Mouse (Mus musculus) MEL (cell line): Measurements from ENCODE around the gene Mrm1. TPM values are rescaled to one million over a fixed set of nuclear protein-coding genes. Genes with fewer than 3 reads are reported as not detected.
A peak's percentile ranks its signal among the peaks of the same experiment; 100 is the strongest.

Experiments used
- DNase-seq: peaks from one replicate; pipeline ENCODE4 v3.0.0; 2011; ENCODE audit warnings: low read depth, low spot score
- H3K27ac ChIP-seq: 2 replicates; pipeline ENCODE4 v1.5.1; 2012; ENCODE audit warnings: low read depth, mild to moderate bottlenecking, control low read depth, low read length, moderate library complexity; ENCODE audit not compliant: control insufficient read depth
- H3K27me3 ChIP-seq, 2 experiments: fragments of 150-350 bp in 1 of 2; sonication (generic) in 1 of 2; 2 replicates each; pipeline ENCODE4 v1.6.1; 2012; ENCODE audit warnings: low read length in 2 of 2, mild to moderate bottlenecking in 2 of 2, improper control_type of control experiment in 1 of 2, moderate library complexity in 1 of 2; ENCODE audit not compliant: insufficient read depth in 2 of 2, control insufficient read depth in 1 of 2
- H3K36me3 ChIP-seq, 2 experiments: 2 replicates each; pipeline ENCODE4 v1.6.1; 2012 to 2014; ENCODE audit warnings: low read length in 2 of 2, improper control_type of control experiment in 1 of 2, inconsistent platforms in 1 of 2, mild to moderate bottlenecking in 1 of 2; ENCODE audit not compliant: insufficient read depth in 2 of 2, control insufficient read depth in 1 of 2
- H3K4me1 ChIP-seq, 2 experiments: fragments of 150-350 bp in 1 of 2; sonication (generic) in 1 of 2; 2 replicates each; pipeline ENCODE4 v1.6.1; 2012; ENCODE audit warnings: low read length in 2 of 2, improper control_type of control experiment in 1 of 2, mild to moderate bottlenecking in 1 of 2; ENCODE audit not compliant: insufficient read depth in 2 of 2, control insufficient read depth in 1 of 2
- H3K4me3 ChIP-seq, 2 experiments: fragments of 150-350 bp in 1 of 2; sonication (generic) in 1 of 2; 2 replicates each; pipeline ENCODE4 v1.5.1; 2012; ENCODE audit warnings: low read depth in 2 of 2, low read length in 2 of 2, mild to moderate bottlenecking in 2 of 2, moderate library complexity in 2 of 2, control low read depth in 1 of 2, improper control_type of control experiment in 1 of 2; ENCODE audit not compliant: control insufficient read depth in 1 of 2, insufficient read depth in 1 of 2
- H3K79me2 ChIP-seq: 2 replicates; pipeline ENCODE4 v1.6.1; 2012; ENCODE audit warnings: mild to moderate bottlenecking, low read length, moderate library complexity; ENCODE audit not compliant: control insufficient read depth, poor library complexity, insufficient read depth
- H3K9ac ChIP-seq: 2 replicates; pipeline ENCODE4 v1.6.1; 2012; ENCODE audit warnings: low read depth, mild to moderate bottlenecking, control low read depth, low read length, moderate library complexity; ENCODE audit not compliant: control insufficient read depth, poor library complexity, severe bottlenecking
- H3K9me3 ChIP-seq: fragments of 150-350 bp; sonication (generic); replicated peaks from 2 replicates; pipeline ENCODE4 v1.6.1; 2012; ENCODE audit warnings: mild to moderate bottlenecking, low read length, improper control_type of control experiment, moderate library complexity; ENCODE audit not compliant: insufficient read depth
- BHLHE40 ChIP-seq: IDR thresholded peaks from 2 replicates; pipeline ENCODE4 v1.6.1; 2012; ENCODE audit warnings: low read depth, mild to moderate bottlenecking, inconsistent platforms, low read length, improper control_type of control experiment, borderline replicate concordance
- CHD1 ChIP-seq: IDR thresholded peaks from 2 replicates; pipeline ENCODE4 v1.6.1; 2012; ENCODE audit warnings: low read depth, mild to moderate bottlenecking, inconsistent platforms, low read length, improper control_type of control experiment
- ELF1 ChIP-seq: IDR thresholded peaks from 2 replicates; pipeline ENCODE4 v1.6.1; 2014; ENCODE audit warnings: low read depth, mild to moderate bottlenecking, inconsistent platforms, low read length, improper control_type of control experiment, moderate library complexity
- EP300 ChIP-seq, 2 experiments: IDR thresholded peaks; 2 replicates each; pipeline ENCODE4 v1.6.1; 2011; ENCODE audit warnings: improper control_type of control experiment in 2 of 2, low read length in 2 of 2, low read depth in 1 of 2, mild to moderate bottlenecking in 1 of 2
- GATA1 ChIP-seq: IDR thresholded peaks from 2 replicates; pipeline ENCODE4 v1.6.1; 2011; ENCODE audit warnings: low read depth, low read length, improper control_type of control experiment
- HCFC1 ChIP-seq: IDR thresholded peaks from 2 replicates; pipeline ENCODE4 v1.6.1; 2012; ENCODE audit warnings: low read depth, mild to moderate bottlenecking, inconsistent platforms, low read length, improper control_type of control experiment, moderate library complexity
- JUND ChIP-seq: IDR thresholded peaks from 2 replicates; pipeline ENCODE4 v1.6.1; 2011; ENCODE audit warnings: low read depth, mild to moderate bottlenecking, improper control_type of control experiment, low read length
- KAT2A ChIP-seq: conservative IDR thresholded peaks from 2 replicates; pipeline ENCODE4 v1.6.1; 2012; ENCODE audit warnings: low read depth, low read length, improper control_type of control experiment, inconsistent platforms
- MAFK ChIP-seq: IDR thresholded peaks from 2 replicates; pipeline ENCODE4 v1.6.1; 2011; ENCODE audit warnings: low read depth, mild to moderate bottlenecking, low read length, improper control_type of control experiment, borderline replicate concordance
- MAX ChIP-seq: IDR thresholded peaks from 2 replicates; pipeline ENCODE4 v1.6.1; 2011; ENCODE audit warnings: low read length, improper control_type of control experiment
- MEF2A ChIP-seq: IDR thresholded peaks from 2 replicates; pipeline ENCODE4 v1.6.1; 2014; ENCODE audit warnings: low read depth, mild to moderate bottlenecking, inconsistent platforms, low read length, improper control_type of control experiment; ENCODE audit not compliant: poor library complexity, insufficient replicate concordance, severe bottlenecking; ENCODE audit errors: extremely low read depth
- MYB ChIP-seq: IDR thresholded peaks from 2 replicates; pipeline ENCODE4 v1.6.1; 2011; ENCODE audit warnings: mild to moderate bottlenecking, low read depth, low read length, improper control_type of control experiment
- POLR2AphosphoS2 ChIP-seq: IDR thresholded peaks from 2 replicates; pipeline ENCODE4 v1.6.1; 2011; ENCODE audit warnings: low read length, improper control_type of control experiment
- POLR2AphosphoS5 ChIP-seq: IDR thresholded peaks from 2 replicates; pipeline ENCODE4 v1.6.1; 2012; ENCODE audit warnings: low read depth, borderline replicate concordance, mild to moderate bottlenecking, inconsistent platforms, low read length, moderate library complexity, mixed read lengths
- TCF12 ChIP-seq: IDR thresholded peaks from 2 replicates; pipeline ENCODE4 v1.6.1; 2014; ENCODE audit warnings: low read depth, mild to moderate bottlenecking, inconsistent platforms, low read length, improper control_type of control experiment, moderate library complexity
- USF1 ChIP-seq: IDR thresholded peaks from 2 replicates; pipeline ENCODE4 v1.6.1; 2014; ENCODE audit warnings: low read depth, mild to moderate bottlenecking, inconsistent platforms, low read length, improper control_type of control experiment, moderate library complexity
- ZMIZ1 ChIP-seq: IDR thresholded peaks from 2 replicates; pipeline ENCODE4 v1.6.1; 2012; ENCODE audit warnings: low read depth, mild to moderate bottlenecking, inconsistent platforms, low read length, improper control_type of control experiment, moderate library complexity
- ZNF384 ChIP-seq: IDR thresholded peaks from 2 replicates; pipeline ENCODE4 v1.6.1; 2012; ENCODE audit warnings: low read depth, mild to moderate bottlenecking, inconsistent platforms, low read length, improper control_type of control experiment
- polyA plus RNA-seq, 2 experiments: library from polyadenylated mRNA; stranded (reverse) in 1 of 2; unstranded in 1 of 2; fragments of >175 nt in 1 of 2; fragments of >200 nt in 1 of 2; gene quantifications; 2 replicates each; pipeline versions ENCODE4 v1.2.1 to v1.2.4; 2012; ENCODE audit warnings: low replicate concordance in 2 of 2, low read depth in 1 of 2; ENCODE audit not compliant: insufficient read length in 2 of 2, insufficient read depth in 1 of 2, missing spikeins in 1 of 2
- total RNA-seq: library from RNA; depleted of rRNA; stranded (reverse); fragments of 300-350 nt; gene quantifications from 2 replicates; pipeline ENCODE4 v1.2.3, GENCODE M21; 2012

Gene Mrm1
- total and polyA plus RNA-seq, 3 experiments: 23.2 to 41.6 TPM; not detected in 1

DNA sequence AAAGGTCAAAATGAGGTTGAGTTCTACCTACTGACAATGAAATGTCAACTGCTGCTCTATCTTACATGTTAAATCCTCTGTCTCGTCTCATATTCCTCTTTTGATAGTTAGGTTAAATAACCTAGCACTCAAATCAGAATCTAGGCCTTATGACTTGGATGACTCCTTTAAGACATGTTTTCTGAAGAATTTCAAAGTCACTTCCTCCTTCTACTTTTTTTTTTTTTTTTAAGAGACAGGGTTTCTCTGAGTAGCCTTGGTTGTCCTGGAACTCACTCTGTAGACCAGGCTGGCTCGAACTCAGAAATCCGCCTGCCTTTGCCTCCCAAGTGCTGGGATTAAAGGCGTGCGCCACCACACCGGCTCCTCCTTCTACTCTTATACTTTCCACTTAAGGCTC lies 36.0 kb upstream of the Mrm1 start:
- peaks cover 3% of the 10 kb centered on the region; the same call in 1 of the 2 replicates for H3K79me2 ChIP-seq
- no peaks in the 10 kb centered on the region for H3K27me3 ChIP-seq
- H3K9me3 ChIP-seq: no peaks in the 10 kb centered on the region
- no peak for TF ChIP-seq USF1
- no peak for TF ChIP-seq MAFK
- peak; percentile 88 for TF ChIP-seq ZNF384
- H3K36me3 ChIP-seq: peaks cover 26 to 65% of the 10 kb centered on the region in 2 experiments
- DNase-seq: no peak
- no peak overlapping the region for H3K4me3 ChIP-seq
- H3K27ac ChIP-seq: no peak overlapping the region
- H3K9ac ChIP-seq: no peak overlapping the region
- peaks cover 0 to 15% of the 10 kb centered on the region in 2 experiments; a peak in 2 of 4 replicates for H3K4me1 ChIP-seq

DNA sequence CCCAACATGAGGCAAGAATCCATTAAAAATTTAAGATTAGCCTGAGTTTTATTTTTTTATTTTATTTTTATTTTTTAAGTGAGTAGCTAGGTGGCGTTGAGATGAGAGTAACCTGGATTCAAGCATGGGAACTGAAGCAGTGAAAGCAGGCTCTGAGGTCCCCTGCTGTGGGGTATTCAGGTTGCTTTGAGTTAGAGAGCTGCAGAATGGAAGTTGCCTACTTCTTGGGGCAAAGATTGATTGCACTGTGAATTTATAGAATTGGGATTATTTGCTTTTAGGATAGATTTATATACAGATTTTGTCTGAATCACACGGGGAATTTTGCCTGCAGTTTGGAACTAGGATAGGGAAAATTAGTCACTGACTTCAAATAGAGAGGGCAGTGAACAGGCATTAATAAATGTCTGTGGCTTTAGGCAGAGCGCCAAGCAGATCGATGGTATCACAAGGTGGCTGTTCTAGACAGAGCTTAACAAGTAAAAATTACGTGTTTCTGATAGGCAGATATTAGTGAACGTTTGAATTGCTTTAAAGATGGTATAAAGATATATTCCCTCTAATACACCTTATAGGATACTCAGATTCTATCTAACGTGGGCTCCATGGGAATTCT lies 28.3 kb upstream of the Mrm1 start:
- H3K27me3 ChIP-seq: no peaks in the 10 kb centered on the region
- no peak overlapping the region for H3K4me3 ChIP-seq
- peaks cover 18 to 27% of the 10 kb centered on the region in 2 experiments for H3K36me3 ChIP-seq
- no peaks in the 10 kb centered on the region for H3K9me3 ChIP-seq
- 0 out of 4 replicates have a peak, but pooled peaks of 1 of the 2 experiments have one; percentile 26 for TF ChIP-seq EP300 (IDR thresholded peaks at IDR 0.05; ENCODE audit: low read depth in 1 of 2, low read length in 2 of 2)
- TF ChIP-seq ELF1: no peak
- no peak for TF ChIP-seq MYB
- TF ChIP-seq, all 39 proteins: peak for 1
- H3K79me2 ChIP-seq: peaks cover 1% of the 10 kb centered on the region; the same call in 1 of the 2 replicates
- peak; percentile 64 for DNase-seq
- H3K4me1 ChIP-seq: peaks cover 0 to 4% of the 10 kb centered on the region in 2 experiments; a peak in 2 of 4 replicates
- no peak overlapping the region for H3K9ac ChIP-seq
- no peak overlapping the region for H3K27ac ChIP-seq

- H3K27ac ChIP-seq: no peak overlapping the region
- no peak for TF ChIP-seq POLR2AphosphoS5
- TF ChIP-seq CHD1: no peak
- TF ChIP-seq POLR2AphosphoS2: 0 out of 2 replicates have a peak, but pooled peaks have one; percentile 9
- no peak for TF ChIP-seq MAX
- no peak for TF ChIP-seq TCF12
- TF ChIP-seq ZMIZ1: 0 out of 2 replicates have a peak, but pooled peaks have one; percentile 36
- TF ChIP-seq MEF2A: no peak
- TF ChIP-seq BHLHE40: no peak
- no peak for TF ChIP-seq HCFC1
- no peak for TF ChIP-seq JUND
- TF ChIP-seq GATA1: no peak
- no peak for TF ChIP-seq KAT2A
- TF ChIP-seq, all 39 proteins: peak for 2
- Histone ChIP-seq H3K79me2 (peaks cover 1% of the 10 kb centered on the region; the same call in 1 of the 2 replicates), H3K9ac (no peak overlapping the region), H3K36me3 (peaks cover 18 to 29% of the 10 kb centered on the region in 2 experiments), H3K27me3 (no peaks in the 10 kb centered on the region), H3K9me3 (no peaks in the 10 kb centered on the region), H3K4me3 (no peak overlapping the region), H3K4me1 (peaks cover 0 to 4% of the 10 kb centered on the region in 2 experiments; a peak in 2 of 4 replicates)
- DNase-seq: no peak
Observed at GRCm38 (mm10) chr11:84846741-84847474, 27.6 kb upstream of the Mrm1 start.
